ENCODE assay signal across 7 mouse cellular contexts in genomic region chr8:74980711-74981062, GRCm38 (mm10). TPM values are rescaled to one million over a fixed set of nuclear protein-coding genes. Genes with fewer than 3 reads are reported as not detected.
DNase-seq lines count a peak whose midpoint lies in the region; ATAC-seq lines count a peak whose summit lies in the region.

No protein-coding gene starts in this region.

- peak; percentile 27 to 42 for DNase-seq in CD8-positive naive resting alpha-beta T cell, adult 2 months (ENCODE audit: low read depth in 2 of 2, low spot score in 2 of 2)
- peak; percentile 82 for DNase-seq in R1 (ENCODE audit: low read depth, low spot score)
- peak; percentile 67 for DNase-seq in heart, postnatal 4 days
- peak; percentile 62 to 65 for DNase-seq in layer of hippocampus, postnatal 14 days (ENCODE audit: low spot score in 2 of 2)
- peak; percentile 60 for DNase-seq in lung, postnatal 36 days
- peak; percentile 75 for DNase-seq in right cerebral cortex, postnatal 14 days

- ATAC-seq in common myeloid progenitor, adult 5-6 weeks (replicated peaks; ENCODE audit: low read depth, poor library complexity, severe bottlenecking), result peak; percentile 87

RNA-seq across cellular contexts. Expression of gene Hmgxb4, which starts 12.5 kb away (rescaled TPM):
- 57.4 and 104 TPM in 2 replicates for total RNA-seq in common myeloid progenitor, adult 5-6 weeks (2017)
- total RNA-seq in heart, postnatal 4 days (2021), result 10 to 100 TPM; 23.0 to 26.4 TPM
- total RNA-seq in layer of hippocampus, postnatal 14 days (2021), result 10 to 100 TPM; 26.4 to 27.9 TPM

RNA-seq across cellular contexts. Expression of gene Tom1, which starts 52.8 kb away (rescaled TPM):
- 7.7 and 8.6 TPM in 2 replicates for total RNA-seq in common myeloid progenitor, adult 5-6 weeks (2017)
- 10 to 100 TPM; 70.7 to 73.3 TPM for total RNA-seq in heart, postnatal 4 days (2021)
- total RNA-seq in layer of hippocampus, postnatal 14 days (2021), result 10 to 100 TPM; 33.3 to 35.6 TPM

Comparison
In these comparisons a context has a peak if more than half of its experiments do, and no peak if none do; other contexts are left out.
1. Peak in every context shown above with its lines: DNase-seq and ATAC-seq.